Mouse (Mus musculus) midbrain, embryonic 16.5 days (tissue): ENCODE data around the gene Cilp. TPM values are rescaled to one million over a fixed set of nuclear protein-coding genes. Genes with fewer than 3 reads are reported as not detected.
A peak's percentile ranks its signal among the peaks of the same experiment; 100 is the strongest.
"Not testable (repeated sequence)": the region's sequence is repeated elsewhere in the genome, so short reads cannot be mapped to it uniquely, and the experiment has no call there.

Experiments
- ATAC-seq: fragments of 200-750 bp; cut with Nextera tagmentation; 2 replicates; pipeline ENCODE4 v1.8.0; 2017; ENCODE audit warnings: moderate TSS enrichment
- H3K27ac ChIP-seq: fragments of 300-500 bp; sonication (generic); 2 replicates; pipeline ENCODE4 v1.5.1; 2014; ENCODE audit warnings: mild to moderate bottlenecking, low read length, mixed read lengths
- H3K27me3 ChIP-seq: fragments of 300-500 bp; sonication (generic); 2 replicates; pipeline ENCODE4 v1.6.1; 2014; ENCODE audit warnings: low read depth, low read length, mixed read lengths; ENCODE audit not compliant: control insufficient read depth, insufficient read depth
- H3K36me3 ChIP-seq: fragments of 300-500 bp; sonication (generic); 2 replicates; pipeline ENCODE4 v1.6.1; 2014; ENCODE audit warnings: mild to moderate bottlenecking, low read length, moderate library complexity, mixed read lengths; ENCODE audit not compliant: control insufficient read depth, insufficient read depth
- H3K4me1 ChIP-seq: fragments of 300-500 bp; sonication (generic); 2 replicates; pipeline ENCODE4 v1.6.1; 2014; ENCODE audit warnings: mild to moderate bottlenecking, low read length, mixed read lengths; ENCODE audit not compliant: control insufficient read depth, insufficient read depth
- H3K4me2 ChIP-seq: fragments of 300-500 bp; sonication (generic); 2 replicates; pipeline ENCODE4 v1.6.1; 2014; ENCODE audit warnings: mild to moderate bottlenecking, low read length, mixed read lengths
- H3K4me3 ChIP-seq: fragments of 300-500 bp; sonication (generic); 2 replicates; pipeline ENCODE4 v1.5.1; 2014; ENCODE audit warnings: low read depth, mild to moderate bottlenecking, low read length, moderate library complexity, mixed read lengths
- H3K9ac ChIP-seq: fragments of 300-500 bp; sonication (generic); 2 replicates; pipeline ENCODE4 v1.6.1; 2014; ENCODE audit warnings: low read depth, low read length, mixed read lengths
- H3K9me3 ChIP-seq: fragments of 300-500 bp; sonication (generic); replicated peaks from 2 replicates; pipeline ENCODE4 v1.6.1; 2014; ENCODE audit warnings: mild to moderate bottlenecking, low read length, mixed read lengths; ENCODE audit not compliant: control insufficient read depth, poor library complexity, severe bottlenecking
- WGBS: fragments of 180-500 bp; shearing (Covaris S2); extraction: QIAGEN DNeasy Blood & Tissue Kit; methylation state at CpG from one replicate; pipeline ENCODE4 v1.1.7; 2014; 5-methylcytosine and 5-hydroxymethylcytosine counted together
- polyA plus RNA-seq: library from polyadenylated mRNA; unstranded; fragments of >200 nt; fragmentation: Nextera tagmentation; extraction: Ambion mirVana; gene quantifications from 2 replicates; pipeline ENCODE4 v1.2.1, GENCODE M21; 2015

Cilp gene
- polyA plus RNA-seq, 1 experiment from 2014 or later = 0.29 TPM

DNA sequence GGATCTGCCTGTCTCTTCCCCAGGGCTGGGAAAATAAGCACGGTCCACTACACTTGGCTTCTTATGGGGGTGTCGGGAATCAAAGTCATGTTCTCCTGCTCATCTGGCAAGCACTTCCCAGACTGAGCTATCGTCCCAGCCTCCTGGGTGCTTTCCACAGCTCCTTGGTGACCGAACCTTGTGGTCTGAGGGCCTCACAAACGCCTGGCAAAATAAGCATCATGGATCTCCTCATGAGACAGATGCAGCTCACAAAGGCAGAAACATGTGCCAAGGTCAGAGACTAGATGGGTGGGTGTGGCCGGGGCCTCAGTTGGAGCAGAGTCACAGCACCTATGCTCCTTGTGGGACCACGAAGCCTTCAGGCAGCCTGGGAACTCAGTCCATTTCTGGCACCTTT is 5.6 kb upstream of the Cilp start:
- Histone ChIP-seq H3K4me3 (no peak overlapping the region), H3K27me3 (no peaks in the 10 kb centered on the region), H3K36me3 (no peaks in the 10 kb centered on the region), H3K9me3 (no peaks in the 10 kb centered on the region), H3K27ac (no peak overlapping the region), H3K4me1 (no peaks in the 10 kb centered on the region), H3K4me2 (no peak overlapping the region), H3K9ac (no peak overlapping the region)
- 80% methylated on average over 7 of the region's 7 CpGs for WGBS
- ATAC-seq = no peak

DNA sequence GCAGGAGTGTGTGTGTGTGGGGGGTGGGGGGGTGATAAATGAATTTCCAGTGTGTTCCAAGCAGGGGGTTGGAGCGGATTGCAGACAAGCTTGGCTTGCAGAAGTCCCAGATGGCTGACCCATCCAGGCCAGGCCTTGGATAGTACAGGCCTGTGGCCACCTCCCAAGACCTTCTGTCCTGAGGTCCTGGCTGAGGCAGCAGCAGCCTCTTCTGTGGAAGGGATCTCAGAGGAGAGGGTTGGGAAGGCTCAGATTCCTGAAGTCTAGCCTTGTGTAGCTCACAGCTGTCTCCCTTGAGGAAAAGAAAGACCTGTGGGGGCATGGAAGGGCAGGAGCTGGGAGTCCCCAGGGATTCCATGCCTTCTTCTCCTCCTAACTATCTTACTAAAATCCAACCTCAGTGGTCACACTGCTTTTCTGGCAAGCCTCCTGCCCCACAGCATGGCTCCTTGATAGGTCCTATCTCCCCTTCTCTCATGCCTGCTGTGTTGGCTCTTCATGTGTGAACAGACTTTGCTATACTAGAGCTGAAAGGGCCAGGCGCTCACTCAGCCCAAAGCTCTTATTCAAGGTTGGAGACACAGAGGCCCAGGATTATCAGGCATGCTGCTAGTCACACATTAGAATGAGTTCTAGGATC is 3.3 kb upstream of the Cilp start:
- Histone ChIP-seq H3K4me3 (no peak overlapping the region), H3K36me3 (no peaks in the 10 kb centered on the region), H3K9me3 (no peaks in the 10 kb centered on the region), H3K27me3 (no peaks in the 10 kb centered on the region), H3K9ac (no peak overlapping the region), H3K4me2 (no peak overlapping the region), H3K27ac (no peak overlapping the region), H3K4me1 (no peaks in the 10 kb centered on the region)
- WGBS = 85% methylated on average over 2 of the region's 2 CpGs
- no peak for ATAC-seq

DNA sequence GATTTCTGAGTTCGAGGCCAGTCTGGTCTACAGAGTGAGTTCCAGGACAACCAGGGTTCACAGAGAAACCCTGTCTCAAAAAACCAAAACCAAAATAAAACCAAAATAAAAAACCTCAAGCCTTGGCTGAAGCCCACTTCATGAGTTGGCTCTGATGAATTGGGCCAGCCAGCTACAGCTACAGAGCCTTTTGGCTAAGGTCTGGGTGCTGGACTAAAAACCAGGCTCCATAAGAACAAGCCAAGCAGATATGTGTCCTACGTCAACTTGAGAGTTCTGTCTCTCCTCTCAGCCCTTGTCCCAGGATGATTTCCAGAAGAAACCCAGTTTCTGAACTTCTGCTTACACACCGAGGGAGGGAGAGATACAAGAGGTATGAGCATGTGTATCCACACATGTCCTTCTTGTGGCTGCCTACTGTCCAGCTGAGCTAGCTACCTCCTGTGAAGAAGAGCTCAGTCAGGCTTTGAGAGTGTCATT is 2.3 kb upstream of the Cilp start:
- no peak for ATAC-seq
- WGBS = 91% methylated on average over 3 of the region's 3 CpGs

DNA sequence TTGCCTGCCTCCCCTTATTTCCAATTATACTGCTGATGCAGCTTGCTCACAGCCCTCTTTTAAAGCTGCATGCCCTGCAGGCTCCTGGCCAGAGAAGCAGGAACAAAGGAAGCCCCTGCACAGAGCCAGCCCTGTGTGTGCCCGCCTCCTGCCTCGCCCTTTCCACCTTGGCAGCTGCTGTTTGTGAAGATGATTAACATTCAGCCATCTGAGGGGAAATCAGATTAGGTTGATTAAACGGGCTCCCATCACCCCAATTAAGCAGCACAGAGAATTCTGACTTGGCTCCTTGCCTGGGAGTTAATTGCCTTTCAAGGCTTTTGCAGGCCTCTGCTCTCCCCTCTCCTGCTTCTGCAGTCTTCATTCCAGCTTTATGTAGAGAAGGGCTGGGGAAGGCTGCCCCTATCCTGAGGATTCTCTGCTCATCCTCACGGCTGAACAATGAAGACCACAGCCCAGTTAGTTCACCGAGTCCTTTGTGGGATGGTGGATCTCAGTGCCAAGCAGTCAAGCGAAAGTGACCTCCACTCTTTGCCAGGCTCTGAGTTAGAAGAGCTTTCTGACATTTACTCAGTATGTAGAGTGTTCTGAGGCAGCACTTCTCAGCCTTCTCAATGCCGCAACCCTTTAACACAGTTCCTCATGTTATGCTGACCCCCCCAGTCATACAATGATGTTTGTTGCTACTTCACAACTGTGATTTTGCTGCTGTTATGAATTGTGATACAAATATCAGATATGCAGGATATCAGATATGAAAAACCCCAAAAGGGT is 2.9 kb downstream of the Cilp start:
- Histone ChIP-seq H3K27ac (peak overlapping the region; percentile 81), H3K4me2 (no peak overlapping the region), H3K4me1 (peaks cover 7% of the 10 kb centered on the region), H3K36me3 (no peaks in the 10 kb centered on the region), H3K9me3 (no peaks in the 10 kb centered on the region), H3K4me3 (no peak overlapping the region), H3K27me3 (no peaks in the 10 kb centered on the region), H3K9ac (peak overlapping the region; percentile 17; the same call in 1 of the 2 replicates)
- ATAC-seq = peak; percentile 86
- WGBS = 19% methylated on average over 7 of the region's 7 CpGs

More for the DNA sequence above, 2.3 kb upstream of the Cilp start:
- H3K9ac ChIP-seq = no peak overlapping the region
- no peaks in the 10 kb centered on the region for H3K36me3 ChIP-seq
- no peak overlapping the region for H3K4me2 ChIP-seq
- H3K27me3 ChIP-seq = no peaks in the 10 kb centered on the region
- H3K4me1 ChIP-seq = peaks cover 3% of the 10 kb centered on the region
- no peak overlapping the region for H3K27ac ChIP-seq
- no peaks in the 10 kb centered on the region for H3K9me3 ChIP-seq
- H3K4me3 ChIP-seq = no peak overlapping the region

DNA sequence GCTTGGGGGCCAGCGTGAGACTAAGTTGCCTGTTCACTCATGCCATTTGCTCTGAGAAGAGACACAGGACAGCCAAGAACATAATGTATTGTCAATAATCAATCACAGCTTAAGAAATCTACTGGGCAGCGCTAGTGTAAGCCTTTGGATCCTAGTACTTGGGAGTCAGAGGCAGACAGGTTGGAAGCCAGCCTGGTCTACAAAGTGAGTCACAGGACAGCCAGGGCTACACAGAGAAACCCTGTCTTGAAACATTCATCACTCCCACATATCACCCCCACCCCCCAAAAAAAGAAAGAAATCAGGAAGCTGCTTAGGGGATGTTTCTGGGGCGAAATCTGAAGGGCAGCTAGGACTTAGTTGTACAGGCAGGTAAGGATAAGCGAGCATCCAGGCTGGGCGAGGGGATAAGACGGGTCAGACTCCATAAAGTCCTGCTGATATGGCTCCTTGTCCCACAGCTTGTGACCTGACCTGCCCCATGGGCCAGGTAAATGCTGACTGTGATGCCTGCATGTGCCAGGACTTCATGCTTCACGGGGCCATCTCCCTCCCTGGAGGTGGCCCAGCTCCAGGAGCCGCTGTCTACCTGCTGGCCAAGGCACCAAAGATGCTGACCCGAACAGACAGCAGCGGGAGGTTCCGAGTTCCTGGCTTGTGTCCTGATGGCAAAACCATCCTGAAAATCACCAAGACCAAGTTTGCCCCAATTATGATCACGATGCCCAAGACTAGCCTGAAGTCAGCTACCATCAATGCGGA is 8.2 kb downstream of the Cilp start:
- no peaks in the 10 kb centered on the region for H3K36me3 ChIP-seq
- ATAC-seq = no peak
- 92% methylated on average over 13 of the region's 13 CpGs for WGBS

DNA sequence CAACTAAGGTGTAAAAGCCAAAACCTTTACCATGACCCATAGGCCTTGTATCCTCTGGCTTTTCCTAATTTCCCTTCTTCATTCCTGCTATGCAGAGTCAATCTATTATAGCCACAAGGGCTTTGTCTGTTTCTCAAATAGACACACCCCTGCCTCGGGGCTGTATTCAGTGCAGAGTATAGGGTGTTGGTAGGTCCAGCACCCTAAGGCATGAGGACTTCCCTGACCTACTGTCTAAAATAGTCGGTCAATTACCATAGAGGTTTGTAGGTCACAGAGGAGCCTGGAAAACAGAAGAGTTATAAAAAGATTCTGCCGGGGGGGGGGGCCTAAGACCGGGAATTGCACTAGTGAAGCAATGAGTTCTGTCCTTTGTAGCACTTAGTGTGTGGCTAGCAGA is 8.9 kb downstream of the Cilp start:
- Histone ChIP-seq H3K9ac (no peak overlapping the region), H3K4me2 (no peak overlapping the region), H3K4me3 (no peak overlapping the region), H3K27me3 (no peaks in the 10 kb centered on the region), H3K27ac (no peak overlapping the region), H3K4me1 (no peaks in the 10 kb centered on the region), H3K36me3 (no peaks in the 10 kb centered on the region), H3K9me3 (no peaks in the 10 kb centered on the region)
- no peak for ATAC-seq
- 79% methylated on average over 4 of the region's 4 CpGs for WGBS

More for the DNA sequence above, 8.2 kb downstream of the Cilp start:
- Histone ChIP-seq H3K4me3 (no peak overlapping the region), H3K4me1 (no peaks in the 10 kb centered on the region), H3K27ac (no peak overlapping the region), H3K27me3 (no peaks in the 10 kb centered on the region), H3K9ac (no peak overlapping the region), H3K4me2 (no peak overlapping the region), H3K9me3 (no peaks in the 10 kb centered on the region)

DNA sequence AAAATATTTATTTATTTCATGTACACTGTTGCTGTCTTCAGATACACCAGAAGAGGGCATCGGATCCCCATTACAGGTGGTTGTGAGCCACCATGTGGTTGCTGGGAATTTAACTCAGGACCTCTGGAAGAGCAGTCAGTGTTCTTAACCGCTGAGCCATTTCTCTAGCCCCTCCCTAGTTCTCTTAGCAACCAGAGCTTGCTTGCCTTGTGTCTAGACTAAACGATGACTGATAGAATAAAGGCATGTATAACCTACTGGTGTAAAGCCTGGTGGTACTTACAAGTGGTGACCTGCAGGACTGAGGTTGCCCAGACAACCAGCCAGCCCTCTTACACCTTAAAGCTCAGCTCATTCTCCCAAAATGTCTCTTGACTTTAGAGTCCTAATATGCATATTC is 9.9 kb downstream of the Cilp start:
- H3K9me3 ChIP-seq = not testable (repeated sequence)
- WGBS = 78% methylated on average over 3 of the region's 3 CpGs

DNA sequence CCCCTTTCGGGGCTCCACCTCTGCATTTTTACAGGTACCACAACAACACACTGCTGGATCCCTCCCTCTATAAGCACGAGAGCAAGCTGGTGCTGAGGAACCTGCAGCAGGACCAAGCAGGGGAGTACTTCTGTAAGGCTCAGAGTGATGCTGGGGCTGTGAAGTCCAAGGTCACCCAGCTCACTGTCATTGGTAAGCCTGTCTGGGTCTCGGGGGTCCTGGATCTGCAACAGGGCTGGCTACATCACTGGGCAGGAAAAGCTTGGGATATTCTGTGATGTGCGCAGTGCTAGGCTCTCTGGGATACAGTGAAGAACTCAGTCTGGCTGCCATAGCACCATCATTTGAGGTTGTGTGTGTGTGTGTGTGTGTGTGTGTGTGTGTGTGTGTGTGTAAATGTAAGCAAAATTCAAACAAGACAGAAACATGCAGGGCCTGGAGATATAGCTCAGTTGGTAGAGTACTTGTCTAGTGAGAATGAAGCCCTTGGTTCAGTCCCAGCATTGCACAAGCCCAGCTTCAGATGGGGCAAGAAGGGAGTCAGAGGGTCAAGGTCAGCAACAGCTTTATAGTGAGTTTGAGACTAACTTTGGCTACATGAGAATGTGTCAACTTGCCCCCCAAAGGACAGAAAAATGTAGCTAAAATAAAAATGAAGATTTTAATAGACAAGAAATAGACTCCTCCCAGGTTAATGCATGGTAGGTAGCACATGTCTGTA is 11.0 kb downstream of the Cilp start:
- WGBS = 83% methylated on average over 4 of the region's 4 CpGs
- Histone ChIP-seq H3K4me1 (no peaks in the 10 kb centered on the region), H3K27ac (no peak overlapping the region), H3K9me3 (no peaks in the 10 kb centered on the region), H3K9ac (no peak overlapping the region), H3K27me3 (no peaks in the 10 kb centered on the region), H3K36me3 (no peaks in the 10 kb centered on the region), H3K4me2 (no peak overlapping the region), H3K4me3 (no peak overlapping the region)
- ATAC-seq = no peak

More for the DNA sequence above, 9.9 kb downstream of the Cilp start:
- H3K27me3 ChIP-seq, ATAC-seq, H3K4me1 ChIP-seq, H3K36me3 ChIP-seq, H3K4me2 ChIP-seq, H3K9ac ChIP-seq, H3K4me3 ChIP-seq, H3K27ac ChIP-seq: not testable (repeated sequence)
